Mouse (Mus musculus) limb, embryonic 10.5 days (tissue): ENCODE results near the gene Gnb3. TPM values are rescaled to one million over a fixed set of nuclear protein-coding genes. Genes with fewer than 3 reads are reported as not detected.
"Not testable (repeated sequence)": the region's sequence is repeated elsewhere in the genome, so short reads cannot be mapped to it uniquely, and the experiment has no call there.

Source experiments
- DNase-seq: peaks from one replicate; pipeline ENCODE4 v3.0.0-alpha.2; 2017; ENCODE audit warnings: low spot score
- H3K27ac ChIP-seq: fragments of 300-500 bp; sonication (generic); 2 replicates; pipeline ENCODE4 v1.5.1; 2016; ENCODE audit warnings: mild to moderate bottlenecking
- H3K27me3 ChIP-seq: fragments of 300-500 bp; sonication (generic); 2 replicates; pipeline ENCODE4 v1.6.1; 2016; ENCODE audit warnings: low read depth, mild to moderate bottlenecking; ENCODE audit not compliant: poor library complexity, severe bottlenecking
- H3K36me3 ChIP-seq: fragments of 300-500 bp; sonication (generic); 2 replicates; pipeline ENCODE4 v1.6.1; 2016; ENCODE audit warnings: mild to moderate bottlenecking, moderate library complexity
- H3K4me1 ChIP-seq: fragments of 300-500 bp; sonication (generic); 2 replicates; pipeline ENCODE4 v1.6.1; 2016
- H3K4me3 ChIP-seq: fragments of 300-500 bp; sonication (generic); 2 replicates; pipeline ENCODE4 v1.5.1; 2016; ENCODE audit warnings: mild to moderate bottlenecking, moderate library complexity
- H3K9me3 ChIP-seq: fragments of 300-500 bp; sonication (generic); replicated peaks from 2 replicates; pipeline ENCODE4 v1.6.1; 2016; ENCODE audit warnings: mild to moderate bottlenecking
- WGBS: fragments of 180-500 bp; shearing (Covaris S2); methylation state at CpG from one replicate; pipeline ENCODE4 v1.1.7; 2016; 5-methylcytosine and 5-hydroxymethylcytosine counted together
- polyA plus RNA-seq: library from polyadenylated mRNA; unstranded; fragments of >200 nt; fragmentation: Nextera tagmentation; extraction: Ambion mirVana; gene quantifications from 2 replicates; pipeline ENCODE4 v1.2.1, GENCODE M21; 2016

Gnb3 gene
- polyA plus RNA-seq, 1 experiment from 2014 or later = 0.34 TPM

DNA sequence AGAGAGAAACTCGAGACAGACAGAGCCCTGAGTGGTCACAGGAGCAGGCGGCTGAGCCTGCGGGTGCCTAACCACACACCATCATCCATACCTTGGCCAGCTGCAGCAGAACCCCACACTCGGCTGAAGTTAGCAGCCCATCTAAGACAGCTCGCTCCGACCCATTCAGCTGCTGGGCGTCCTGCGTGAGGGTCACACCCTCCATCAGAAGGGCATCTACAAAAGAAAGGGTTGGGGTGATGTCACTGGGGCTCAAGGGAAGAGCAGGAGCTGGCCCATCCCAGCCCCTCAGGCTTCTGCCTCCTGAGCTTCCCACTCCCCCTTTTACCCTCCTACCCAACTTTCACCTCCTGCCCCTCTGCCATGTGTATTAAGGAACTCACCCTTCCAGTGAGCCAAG, 10.5 kb upstream of the Gnb3 start:
- no peaks in the 10 kb centered on the region for H3K9me3 ChIP-seq
- H3K4me3 ChIP-seq = no peak overlapping the region
- H3K36me3 ChIP-seq = peaks cover 69% of the 10 kb centered on the region
- H3K27me3 ChIP-seq = 0 out of 2 replicates have a peak, but pooled peaks cover 6% of the 10 kb centered on the region
- DNase-seq = no peak
- 39% methylated on average over 8 of the region's 8 CpGs for WGBS
- H3K27ac ChIP-seq = no peak overlapping the region
- peaks cover 12% of the 10 kb centered on the region for H3K4me1 ChIP-seq

DNA sequence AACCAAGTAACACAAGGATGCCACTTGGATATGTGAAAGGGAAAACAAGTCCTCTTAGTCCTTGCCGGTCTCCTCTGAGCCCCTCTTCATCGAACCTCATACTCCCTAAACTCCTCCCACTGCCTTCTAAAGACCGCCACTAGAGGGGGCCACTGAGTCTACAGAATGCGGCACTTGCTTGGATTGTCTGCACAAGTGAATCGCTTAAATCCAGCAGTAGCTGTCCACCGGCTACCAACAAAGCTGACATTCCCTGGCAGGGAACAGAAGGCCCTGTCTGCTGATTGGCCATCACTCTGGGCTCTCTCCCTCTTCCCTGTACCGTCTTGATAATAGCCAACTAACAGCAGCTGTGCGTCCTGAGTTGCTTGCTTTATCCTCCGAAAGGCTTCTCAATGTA, 7.2 kb upstream of the Gnb3 start:
- 15% methylated on average over 9 of the region's 9 CpGs for WGBS
- peaks cover 57% of the 10 kb centered on the region for H3K36me3 ChIP-seq
- H3K27ac ChIP-seq = no peak overlapping the region

DNA sequence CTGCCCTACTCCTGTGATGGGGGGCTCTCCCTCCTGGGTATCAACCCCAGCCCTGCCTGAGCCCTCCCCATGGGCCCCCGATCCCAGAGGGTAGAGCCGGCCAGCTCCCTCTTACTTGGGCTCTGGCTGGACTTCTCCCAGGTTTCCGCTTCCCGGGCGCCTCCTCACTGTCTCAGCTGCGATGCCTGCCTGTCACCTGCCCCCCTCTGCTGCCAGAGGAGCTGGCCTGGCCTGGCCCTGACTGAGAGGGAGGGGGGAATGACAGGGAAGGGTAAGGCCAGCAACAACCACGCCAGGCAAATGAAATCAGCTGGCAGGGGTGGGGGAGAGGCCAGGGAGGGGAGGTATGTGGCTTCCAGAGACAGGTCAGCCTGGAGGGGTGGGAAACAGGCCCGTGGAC, 270 bp downstream of the Gnb3 start:
- Histone ChIP-seq H3K9me3 (no peaks in the 10 kb centered on the region), H3K4me3 (peak overlapping the region; percentile 23), H3K27me3 (0 out of 2 replicates have a peak, but pooled peaks cover 9% of the 10 kb centered on the region), H3K36me3 (peaks cover 32% of the 10 kb centered on the region), H3K4me1 (peaks cover 55% of the 10 kb centered on the region), H3K27ac (peak overlapping the region; percentile 75)
- DNase-seq = peak; percentile 49
- 9% methylated on average over 8 of the region's 8 CpGs for WGBS

More for the DNA sequence above, 7.2 kb upstream of the Gnb3 start:
- DNase-seq = peak; percentile 98
- H3K4me1 ChIP-seq = peaks cover 4% of the 10 kb centered on the region; the same call in 1 of the 2 replicates
- H3K27me3 ChIP-seq = no peaks in the 10 kb centered on the region
- H3K9me3 ChIP-seq = no peaks in the 10 kb centered on the region
- no peak overlapping the region for H3K4me3 ChIP-seq

DNA sequence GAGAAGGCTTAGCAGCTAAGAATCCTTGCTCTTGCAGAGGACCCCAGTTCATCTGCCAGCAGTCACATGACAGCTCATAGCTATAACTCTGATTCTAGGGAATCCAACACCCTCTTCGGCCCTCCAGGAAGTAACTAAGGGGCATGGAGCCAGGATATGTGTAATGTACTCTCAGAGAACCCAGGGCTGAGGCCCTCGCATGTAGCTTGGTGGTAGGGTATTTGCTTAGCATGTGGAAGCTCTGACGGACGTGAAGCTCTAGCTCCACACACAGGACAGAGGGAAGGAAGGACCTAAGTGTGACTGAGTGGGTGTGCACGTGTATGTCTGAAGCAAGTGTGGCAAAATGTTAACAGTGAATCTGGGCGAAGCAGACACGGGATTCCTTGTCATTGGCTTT, 3.7 kb downstream of the Gnb3 start:
- H3K27ac ChIP-seq = 0 out of 2 replicates have a peak overlapping the region, but pooled peaks have one; percentile 51
- no peak overlapping the region for H3K4me3 ChIP-seq
- 0 out of 2 replicates have a peak, but pooled peaks cover 9% of the 10 kb centered on the region for H3K27me3 ChIP-seq
- no peak for DNase-seq
- no peaks in the 10 kb centered on the region for H3K9me3 ChIP-seq
- 82% methylated on average over 7 of the region's 7 CpGs for WGBS
- peaks cover 73% of the 10 kb centered on the region for H3K4me1 ChIP-seq
- H3K36me3 ChIP-seq = peaks cover 48% of the 10 kb centered on the region

DNA sequence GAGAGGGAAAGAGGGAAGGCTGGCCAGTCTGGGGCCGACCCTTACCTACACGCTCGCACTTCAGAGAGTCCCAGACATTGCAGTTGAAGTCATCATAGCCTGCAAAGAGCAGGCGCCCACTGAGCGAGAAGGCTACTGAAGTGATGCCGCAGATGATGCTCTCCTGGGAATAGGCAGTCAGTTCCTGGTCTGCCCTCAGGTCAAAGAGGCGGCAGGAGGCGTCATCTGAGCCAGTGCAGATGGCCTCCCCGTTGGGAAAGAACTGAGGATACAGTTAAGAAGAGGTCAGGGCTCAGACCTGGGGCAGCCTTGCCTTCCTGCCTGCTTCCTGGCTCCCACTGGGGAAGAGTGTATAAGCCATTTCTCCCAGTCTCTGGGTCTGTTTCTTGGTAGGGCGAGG, 4.5 kb downstream of the Gnb3 start:
- Histone ChIP-seq H3K9me3 (no peaks in the 10 kb centered on the region), H3K36me3 (peaks cover 44% of the 10 kb centered on the region), H3K27me3 (0 out of 2 replicates have a peak, but pooled peaks cover 9% of the 10 kb centered on the region), H3K4me1 (peaks cover 78% of the 10 kb centered on the region), H3K27ac (peak overlapping the region; percentile 4; the same call in 1 of the 2 replicates), H3K4me3 (peak overlapping the region; percentile 6; the same call in 1 of the 2 replicates)
- 37% methylated on average over 10 of the region's 10 CpGs for WGBS
- DNase-seq = peak; percentile 57

DNA sequence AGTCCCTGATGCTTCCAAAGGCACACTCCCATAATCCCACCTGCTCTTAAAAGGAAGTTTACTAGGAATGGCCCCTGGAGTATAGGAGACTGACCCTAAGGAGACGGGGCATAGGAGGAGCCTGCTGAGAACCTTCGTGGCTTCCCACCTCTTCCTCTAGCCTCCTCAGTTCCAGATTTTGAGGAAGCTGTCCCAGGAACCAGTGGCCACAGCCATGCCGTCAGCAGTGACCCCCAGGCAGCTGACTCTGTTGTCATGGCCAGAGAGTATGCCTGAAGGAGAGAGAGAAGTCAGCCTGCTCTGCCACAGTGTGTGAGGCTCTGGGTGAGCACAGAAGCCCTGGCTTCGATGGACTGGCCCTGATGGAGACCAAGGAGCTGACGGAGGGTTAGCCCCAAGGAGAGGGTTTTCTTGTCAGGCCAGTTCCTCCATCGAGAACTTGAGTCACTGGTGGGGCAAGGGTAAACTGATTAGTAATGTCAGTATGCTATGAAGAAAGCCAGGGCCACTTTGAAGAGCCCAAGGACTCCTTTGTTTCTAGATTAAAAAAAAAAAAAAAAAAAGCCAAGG, 5.5 kb downstream of the Gnb3 start:
- WGBS = 91% methylated on average over 6 of the region's 6 CpGs
- no peak overlapping the region for H3K4me3 ChIP-seq

DNA sequence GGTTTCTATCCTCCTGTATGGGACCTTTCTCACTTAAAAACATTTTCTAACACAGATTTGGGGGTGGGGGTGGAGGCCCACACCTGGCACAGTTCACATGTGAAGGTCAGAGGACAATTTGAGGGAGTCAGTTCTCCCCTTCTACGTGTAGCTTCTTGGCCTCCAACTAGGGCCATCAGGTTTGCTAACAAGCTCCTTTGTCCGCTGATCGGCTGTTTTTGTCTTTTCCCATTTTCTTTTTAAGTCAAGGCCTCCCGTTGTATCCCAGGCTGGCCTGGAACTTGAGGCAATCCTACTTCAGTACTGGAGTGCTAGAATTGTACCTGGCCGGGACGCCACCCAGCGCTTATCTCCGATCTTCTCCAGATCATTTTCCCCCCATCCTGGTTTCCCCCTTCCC, 8.4 kb downstream of the Gnb3 start:
- no peaks in the 10 kb centered on the region for H3K27me3 ChIP-seq
- WGBS = 92% methylated on average over 8 of the region's 8 CpGs
- H3K4me3 ChIP-seq = peak overlapping the region; percentile 80; the same call in 1 of the 2 replicates
- no peak for DNase-seq
- H3K9me3 ChIP-seq = no peaks in the 10 kb centered on the region
- no peak overlapping the region for H3K27ac ChIP-seq
- peaks cover 59% of the 10 kb centered on the region for H3K4me1 ChIP-seq
- H3K36me3 ChIP-seq = peaks cover 53% of the 10 kb centered on the region

More for the DNA sequence above, 5.5 kb downstream of the Gnb3 start:
- H3K27ac ChIP-seq = no peak overlapping the region
- no peak for DNase-seq
- peaks cover 72% of the 10 kb centered on the region for H3K4me1 ChIP-seq
- peaks cover 44% of the 10 kb centered on the region for H3K36me3 ChIP-seq
- no peaks in the 10 kb centered on the region for H3K9me3 ChIP-seq
- H3K27me3 ChIP-seq = 0 out of 2 replicates have a peak, but pooled peaks cover 5% of the 10 kb centered on the region

DNA sequence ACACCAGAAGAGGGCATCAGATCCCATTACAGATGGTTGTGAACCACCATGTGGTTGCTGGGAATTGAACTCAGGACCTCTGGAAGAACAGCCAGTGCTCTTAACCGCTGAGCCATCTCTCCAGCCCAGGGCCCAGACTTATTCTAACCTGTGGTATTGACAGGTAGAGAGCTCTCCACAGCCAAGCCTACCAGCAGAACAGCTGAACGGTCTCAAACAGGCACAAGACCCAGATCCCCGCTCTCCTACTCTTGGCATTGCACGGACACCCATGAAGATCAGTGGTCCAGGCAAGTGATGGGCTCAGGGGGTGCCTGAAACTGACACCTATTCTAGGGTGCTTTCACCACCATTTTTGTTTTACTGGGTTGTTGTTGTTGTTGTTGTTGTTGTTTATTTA, 8.9 kb downstream of the Gnb3 start:
- 91% methylated on average over 4 of the region's 4 CpGs for WGBS
- not testable (repeated sequence) for H3K27me3 ChIP-seq, H3K27ac ChIP-seq, H3K9me3 ChIP-seq, DNase-seq
- Histone ChIP-seq H3K36me3 (peaks cover 57% of the 10 kb centered on the region), H3K4me3 (peak overlapping the region; percentile 80; the same call in 1 of the 2 replicates), H3K4me1 (peaks cover 54% of the 10 kb centered on the region)

DNA sequence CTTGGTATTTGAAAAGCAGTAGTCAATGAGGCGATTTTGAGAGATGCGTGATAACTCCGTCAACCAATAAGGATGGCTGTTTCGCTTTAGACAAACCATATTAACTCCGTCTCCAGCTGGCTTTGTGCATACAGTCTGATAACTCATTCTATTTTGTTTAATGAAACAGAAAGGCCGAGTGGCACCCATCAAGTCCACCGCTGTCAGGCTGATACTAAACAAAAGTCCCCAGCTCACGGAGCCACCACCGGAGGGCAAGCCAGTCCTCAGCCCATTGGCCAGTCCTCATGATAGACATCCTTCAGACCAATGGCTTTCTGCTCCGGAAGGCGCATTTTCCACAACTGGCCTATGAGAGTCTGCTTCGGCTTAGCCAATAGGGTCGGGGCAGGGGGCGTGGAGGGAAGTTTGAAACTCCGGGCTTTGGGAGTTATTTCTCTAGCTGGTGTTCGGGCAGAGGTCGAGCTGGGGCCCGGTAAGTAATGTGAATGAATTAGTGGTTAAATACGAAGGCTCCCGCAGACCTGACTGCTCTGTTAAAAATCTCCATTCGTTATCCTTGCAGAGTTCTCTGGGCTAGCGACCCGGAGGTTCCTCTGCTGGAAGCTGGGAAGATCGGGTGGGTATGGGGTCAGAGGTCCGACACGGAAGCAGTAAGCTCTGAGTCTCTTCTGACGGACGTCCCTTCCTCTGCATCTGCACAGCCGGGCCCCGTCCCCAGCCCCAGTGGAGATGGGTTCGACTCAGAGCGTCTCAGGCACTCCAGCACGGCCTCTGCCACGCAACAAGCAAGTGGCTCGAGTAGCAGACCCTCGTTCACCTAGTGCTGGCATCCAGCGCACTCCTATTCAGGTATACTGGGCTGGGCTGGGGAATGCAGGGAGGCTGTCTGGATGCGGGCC, 10.0 kb downstream of the Gnb3 start:
- DNase-seq = peak; percentile 87
- Histone ChIP-seq H3K4me3 (peak overlapping the region; percentile 80), H3K27me3 (no peaks in the 10 kb centered on the region), H3K36me3 (peaks cover 64% of the 10 kb centered on the region), H3K9me3 (no peaks in the 10 kb centered on the region), H3K27ac (peak overlapping the region; percentile 90), H3K4me1 (peaks cover 43% of the 10 kb centered on the region)
- under 1% methylated on average over 38 of the region's 38 CpGs for WGBS

DNA sequence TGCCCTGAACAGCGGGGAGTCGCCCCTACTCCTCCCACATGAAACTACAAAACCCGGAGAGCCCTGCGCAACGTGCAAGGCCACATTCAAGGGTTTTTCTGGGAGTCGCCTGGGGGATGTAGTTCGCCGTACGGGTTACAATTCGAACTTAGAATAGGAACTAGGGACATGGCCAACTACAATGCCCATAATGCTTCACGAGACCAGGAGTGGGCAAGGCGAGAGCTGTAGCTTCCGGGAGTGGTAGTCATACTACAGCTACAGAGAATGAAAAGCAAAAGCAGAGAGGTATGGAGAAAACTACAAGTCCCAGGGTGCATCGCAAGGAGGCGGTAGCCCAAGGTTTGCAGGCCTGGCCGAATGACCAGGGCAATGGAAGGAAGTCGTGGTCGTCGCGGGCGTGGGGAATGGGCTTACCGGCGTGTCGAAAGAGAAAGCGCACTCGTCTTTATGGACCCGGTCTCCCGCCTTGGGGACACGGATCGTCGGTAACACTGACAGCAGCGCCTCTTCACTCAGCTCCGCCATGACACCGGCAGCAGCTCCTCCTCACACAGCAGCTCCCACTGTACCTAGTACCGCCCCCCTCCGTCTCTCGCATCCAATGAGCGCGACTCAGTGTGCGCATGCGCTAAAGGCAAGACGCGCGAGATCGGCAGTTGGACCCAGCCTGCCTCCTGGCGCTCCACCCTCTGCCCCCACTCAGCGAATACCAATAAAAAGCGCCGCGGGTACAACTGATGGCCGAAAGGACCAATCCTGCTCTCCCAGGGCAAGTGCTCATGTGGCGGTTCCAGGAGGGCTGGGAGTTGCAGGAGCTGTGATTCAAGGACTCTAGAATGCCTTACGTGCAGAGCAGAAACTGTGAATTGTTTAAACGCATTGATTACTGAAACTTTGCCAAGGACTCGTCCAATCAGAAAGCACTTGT, 10.9 kb downstream of the Gnb3 start, which contains the start of the genes Usp5 and Cdca3:
Gene Usp5, minus strand, starts transcription at position 617 of the 931 bp plus-strand sequence.
Gene Cdca3, plus strand, starts transcription at position 680 of the 931 bp plus-strand sequence.
- Histone ChIP-seq H3K4me3 (peak within 1 kb of the TSS; percentile 80), H3K9me3 (no peaks in the 10 kb centered on the region), H3K4me1 (peaks cover 34% of the 10 kb centered on the region), H3K27me3 (no peaks in the 10 kb centered on the region), H3K27ac (peak within 1 kb of the TSS; percentile 90), H3K36me3 (peaks cover 64% of the 10 kb centered on the region)
- DNase-seq = peak; percentile 96
- WGBS = under 1% methylated on average over 55 of the region's 55 CpGs

DNA sequence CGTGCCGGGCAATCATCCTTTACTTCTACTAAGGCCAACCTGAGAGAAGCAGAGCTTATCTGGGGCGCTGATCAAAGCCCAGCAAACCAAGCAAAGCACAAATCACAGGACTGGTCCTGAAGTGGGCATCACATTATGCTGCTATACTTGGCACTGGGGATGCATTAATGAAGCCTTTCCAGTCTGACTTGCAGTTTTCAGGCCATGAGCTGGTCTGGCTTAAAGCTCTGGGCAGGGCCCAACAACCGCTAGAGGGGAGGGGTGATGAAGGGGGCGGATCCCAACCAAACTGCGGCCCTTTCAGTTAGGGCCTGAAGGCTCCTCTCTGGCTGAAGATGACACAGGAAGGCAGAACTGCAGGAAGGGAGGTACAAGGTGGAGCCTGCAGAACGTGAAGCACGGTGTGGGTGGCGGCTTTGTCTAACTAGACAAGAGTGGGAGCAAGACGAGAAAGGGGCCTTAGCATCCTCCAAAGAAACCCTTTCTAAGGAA, 11.9 kb downstream of the Gnb3 start:
- Histone ChIP-seq H3K4me3 (peak overlapping the region; percentile 80), H3K9me3 (no peaks in the 10 kb centered on the region), H3K27me3 (no peaks in the 10 kb centered on the region), H3K4me1 (peaks cover 30% of the 10 kb centered on the region), H3K27ac (peak overlapping the region; percentile 90), H3K36me3 (peaks cover 64% of the 10 kb centered on the region)
- WGBS = 25% methylated on average over 10 of the region's 10 CpGs
- peak; percentile 53 for DNase-seq

DNA sequence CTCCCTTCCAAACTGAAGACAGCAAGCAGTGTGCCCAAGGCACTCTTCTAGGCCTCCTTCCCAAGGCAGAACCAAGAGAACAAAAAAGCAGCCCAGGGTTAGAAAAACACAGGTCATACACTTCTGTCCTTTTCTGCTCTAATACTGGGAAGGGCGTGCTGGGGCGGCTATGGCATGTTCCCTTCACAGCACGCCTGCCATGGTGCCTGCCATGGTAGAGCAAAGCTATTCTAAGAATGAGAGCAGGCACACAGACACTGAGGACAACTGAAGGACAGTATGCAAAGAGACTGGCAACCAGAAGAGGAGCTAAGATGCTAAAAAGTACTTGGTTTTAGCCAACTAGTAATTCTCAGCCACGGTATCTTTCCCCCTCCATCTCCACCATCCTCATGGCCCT, 18.0 kb downstream of the Gnb3 start:
- DNase-seq = no peak
- H3K4me3 ChIP-seq = no peak overlapping the region
- H3K27ac ChIP-seq = no peak overlapping the region
- no peaks in the 10 kb centered on the region for H3K9me3 ChIP-seq
- H3K36me3 ChIP-seq = peaks cover 99% of the 10 kb centered on the region
- no peaks in the 10 kb centered on the region for H3K27me3 ChIP-seq
- no peaks in the 10 kb centered on the region for H3K4me1 ChIP-seq
- 98% methylated on average over 4 of the region's 4 CpGs for WGBS
